Mouse (Mus musculus): ENCODE results near the gene Csn1s2b.

The Csn1s2b gene

DNA sequence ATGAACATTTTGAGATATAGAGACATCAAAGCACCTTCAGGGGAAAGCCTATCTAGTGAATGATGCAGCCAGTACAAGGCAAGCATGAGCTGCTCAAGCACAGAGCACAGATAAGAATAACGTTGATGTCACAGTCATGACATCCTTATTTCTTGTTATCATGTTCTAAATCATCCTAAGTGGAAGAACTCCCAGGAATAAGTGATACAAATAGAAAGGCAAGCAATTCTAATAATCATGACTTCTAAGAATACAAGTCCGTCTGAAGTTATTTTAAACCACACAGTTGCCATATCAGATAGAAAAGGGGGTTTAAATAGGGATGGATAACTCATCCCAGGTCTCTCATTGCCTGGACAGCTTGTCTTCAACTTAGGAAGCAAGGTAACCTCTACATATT lies at the start of gene Csn1s2b:
Gene Csn1s2b, plus strand, starts transcription at position 301 of the 400 bp plus-strand sequence.
- no peak for DNase-seq (ENCODE audit: low read depth, low spot score)

- no peak for DNase-seq (ENCODE audit: low read depth, low spot score)
Observed at GRCm38 (mm10) chr5:87764546-87764945, 43.3 kb upstream of the Csn1s2b start.

- peak; percentile 90 for DNase-seq (ENCODE audit: low read depth, low spot score)
Observed at GRCm38 (mm10) chr5:87772151-87772550, 35.7 kb upstream of the Csn1s2b start.

GRCm38 (mm10) chr5:87774267-87774666 lies 33.6 kb upstream of the Csn1s2b start, which contains the start of gene Csn1s2a:
TSS of gene Csn1s2a (plus strand) at chr5:87774567.
- DNase-seq (ENCODE audit: low read depth, low spot score): no peak

DNA sequence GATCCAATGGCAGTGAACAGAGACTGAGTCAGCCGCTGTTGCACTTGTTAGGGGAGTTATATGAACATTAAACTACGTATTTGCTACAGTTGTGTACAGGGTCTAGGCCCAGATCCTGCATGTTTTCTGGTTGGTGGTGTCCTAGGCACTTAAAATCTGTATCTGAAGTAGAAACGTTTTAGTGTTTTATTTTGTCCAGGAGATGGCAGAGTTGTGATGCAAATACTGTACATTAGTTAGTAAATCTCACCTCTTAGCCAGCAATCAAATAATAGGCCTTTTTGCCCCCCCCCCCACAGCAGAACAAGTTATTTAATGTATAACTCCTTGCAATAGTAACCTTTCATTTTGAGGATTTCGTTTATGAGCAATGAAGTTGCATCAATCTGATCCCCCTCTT lies 25.2 kb upstream of the Csn1s2b start:
- peak; percentile 2 for DNase-seq (ENCODE audit: low read depth, low spot score)

DNA sequence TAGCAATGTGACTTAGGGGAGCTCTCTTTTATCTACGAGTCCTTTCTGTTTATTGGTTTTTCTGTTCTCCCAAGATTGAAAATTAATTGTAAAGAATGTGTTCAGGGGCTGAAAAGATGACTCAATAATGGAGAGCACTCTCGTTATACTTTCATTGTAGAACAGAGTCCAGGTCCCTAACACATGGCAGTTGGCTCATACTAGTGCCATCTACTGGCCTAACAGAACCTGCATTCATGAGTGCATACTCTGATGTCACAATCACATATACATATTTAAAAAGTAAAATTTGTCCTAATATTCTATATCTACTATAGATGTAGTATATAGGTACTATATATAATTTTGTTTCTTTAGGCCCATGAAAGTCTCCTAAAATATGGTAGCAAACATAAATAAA lies 1.4 kb downstream of the Csn1s2b start:
- no peak for DNase-seq (ENCODE audit: low read depth, low spot score)

DNA sequence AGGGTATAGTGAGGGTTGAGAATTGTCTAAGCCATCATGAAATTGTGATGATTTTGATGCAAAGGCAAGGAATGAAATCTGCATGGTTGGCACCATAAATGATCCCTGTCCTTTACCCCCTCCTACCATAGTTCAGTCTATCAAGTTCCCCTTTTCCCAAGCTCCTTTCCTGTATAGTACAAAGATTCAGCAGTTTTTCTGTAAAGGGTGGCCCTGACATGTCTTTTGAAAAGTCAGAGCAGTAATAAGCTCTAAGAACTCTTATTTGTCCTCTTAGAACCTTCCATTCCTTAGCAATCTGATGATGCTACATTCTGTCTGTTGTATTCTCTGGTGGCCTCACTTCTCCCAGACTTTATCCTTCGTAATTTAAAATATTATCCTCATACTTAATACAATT lies 17.5 kb downstream of the Csn1s2b start, which contains the start of gene Prr27:
Gene Prr27, plus strand, starts transcription at position 301 of the 400 bp plus-strand sequence.
- DNase-seq (ENCODE audit: low read depth, low spot score): no peak

- DNase-seq (ENCODE audit: low read depth, low spot score): no peak
Observed at GRCm38 (mm10) chr5:87855136-87855716, 47.3 kb downstream of the Csn1s2b start.

DNA sequence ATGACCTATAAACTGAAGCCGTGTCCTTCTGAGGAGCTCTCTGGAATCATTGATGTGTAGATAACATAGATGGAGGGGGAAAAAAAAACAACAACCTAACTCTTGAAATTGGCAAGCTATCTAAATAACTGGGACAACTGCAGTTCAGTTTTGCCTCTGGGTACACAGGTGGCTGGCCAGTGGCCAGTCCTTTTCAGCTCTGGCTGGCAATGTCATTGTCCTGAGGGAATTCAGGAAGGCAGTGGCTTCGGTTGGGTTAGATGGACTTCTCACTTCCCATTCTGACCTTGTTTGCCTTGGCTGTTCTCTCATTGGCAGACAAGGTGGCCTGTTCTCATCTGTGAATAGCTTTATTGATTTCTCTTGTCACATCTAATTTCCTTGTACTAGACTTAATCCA lies 62.2 kb downstream of the Csn1s2b start:
- DNase-seq (ENCODE audit: low read depth, low spot score): no peak

DNA sequence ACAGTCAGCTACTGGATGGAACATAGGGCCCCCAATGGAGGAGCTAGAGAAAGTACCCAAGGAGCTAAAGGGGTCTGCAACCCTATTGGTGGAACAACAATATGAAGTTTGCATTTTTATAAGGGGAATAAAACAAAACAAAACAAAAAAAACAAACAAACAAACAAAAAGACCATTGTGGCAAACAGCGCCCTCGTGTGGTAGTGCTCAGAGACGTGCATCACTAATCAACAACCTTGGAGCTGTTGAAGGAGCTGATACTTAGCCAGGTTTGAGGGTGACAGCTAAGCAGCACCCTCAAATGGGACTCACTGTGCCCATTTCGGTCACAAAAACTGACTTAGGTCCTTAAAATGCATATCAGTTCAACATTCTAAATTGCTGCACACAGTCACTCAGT lies 63.5 kb downstream of the Csn1s2b start:
- DNase-seq (ENCODE audit: low read depth, low spot score): peak; percentile 40

Data from ZHBTc4 (cell line).